Mouse (Mus musculus) mouse trophoblast stem cell (cell line): ENCODE data around the gene Ildr2.

Source experiments
- in situ Hi-C, 2 experiments: fragments of 300-500 bp; cut with MseI, MboI; formaldehyde crosslinking; loops; 2 replicates in 1 of 2; 3 replicates in 1 of 2; pipeline ENCODE4 v1.15.1; 2025

The Ildr2 gene

DNA sequence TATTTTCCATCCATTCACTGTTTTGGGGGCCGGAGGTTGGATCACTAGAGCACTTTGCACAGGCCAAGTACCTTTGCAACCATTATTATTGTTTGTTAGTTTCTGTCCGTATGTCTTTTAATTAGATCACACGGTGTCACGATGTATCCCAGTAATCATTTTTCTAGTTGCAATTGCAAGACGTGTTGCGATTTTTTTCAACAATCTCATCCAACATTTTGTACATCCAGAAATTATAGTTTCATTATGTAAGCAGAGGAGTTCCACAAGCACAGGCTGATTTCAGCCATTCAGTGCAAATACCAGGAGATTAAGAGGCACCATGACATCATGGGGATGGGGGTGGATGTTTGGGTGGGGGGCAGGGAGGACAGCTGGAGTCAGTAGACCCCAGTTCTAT, 29.5 kb downstream of the Ildr2 start:
- in situ Hi-C loops = no loop called here

DNA sequence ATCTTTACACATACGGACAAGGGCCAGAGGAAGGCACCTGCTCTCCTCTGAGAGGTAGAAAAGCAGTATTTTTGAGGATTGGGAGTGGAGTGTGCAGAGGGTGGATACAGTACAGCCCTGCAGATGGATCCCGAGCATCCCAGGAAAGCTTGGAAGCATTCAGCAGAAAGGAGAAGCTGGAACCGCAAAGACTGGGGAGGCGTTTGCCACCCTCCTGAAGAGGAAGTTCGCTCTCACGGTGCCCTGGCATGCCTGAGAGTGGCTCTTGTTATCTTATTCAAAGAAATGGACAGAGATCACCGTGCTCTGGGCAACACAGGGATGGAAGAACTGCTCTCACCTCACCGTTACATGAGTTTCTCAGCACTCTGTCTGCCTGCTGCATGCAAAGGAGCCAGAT, 30.5 kb downstream of the Ildr2 start:
- in situ Hi-C loops = no loop called here

DNA sequence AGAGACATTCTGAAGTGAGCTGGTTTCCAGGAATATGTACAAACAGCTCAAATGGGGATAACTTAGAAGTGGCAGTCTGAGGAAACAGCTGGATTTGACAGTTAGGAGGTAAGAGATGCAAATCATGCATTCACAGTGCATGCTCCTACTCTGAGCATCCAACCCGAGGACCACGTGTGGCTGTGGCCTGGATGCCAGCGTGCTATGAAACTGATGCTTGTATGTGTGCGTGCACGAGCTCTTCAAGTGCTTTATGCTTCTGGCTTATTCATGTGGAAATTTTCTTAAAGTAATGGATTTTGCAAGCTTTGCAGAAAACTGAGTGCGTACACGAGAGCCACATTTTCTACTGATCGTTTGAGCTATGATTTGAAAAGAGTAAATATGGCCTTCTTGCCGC, 32.3 kb downstream of the Ildr2 start:
- in situ Hi-C loops = no loop called here

DNA sequence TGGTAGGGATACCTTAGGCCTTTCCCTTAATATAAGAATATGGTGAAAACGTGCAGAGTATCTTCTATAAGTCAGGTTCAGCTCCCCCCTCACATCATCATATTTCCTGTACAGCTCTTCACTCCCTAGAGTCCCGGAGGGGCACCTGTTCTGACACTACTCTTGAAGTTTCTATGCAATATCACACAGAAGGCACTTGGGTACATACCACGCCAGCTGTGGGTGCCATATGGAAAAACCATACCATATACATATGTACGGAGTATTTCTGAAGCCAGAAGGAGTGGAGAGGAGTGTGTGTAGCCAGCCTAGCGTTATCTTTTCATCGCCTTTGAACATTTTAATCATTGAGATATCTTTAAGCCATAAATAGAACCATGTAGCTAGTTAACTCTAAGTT, 36.6 kb downstream of the Ildr2 start:
- in situ Hi-C loops = no loop called here

DNA sequence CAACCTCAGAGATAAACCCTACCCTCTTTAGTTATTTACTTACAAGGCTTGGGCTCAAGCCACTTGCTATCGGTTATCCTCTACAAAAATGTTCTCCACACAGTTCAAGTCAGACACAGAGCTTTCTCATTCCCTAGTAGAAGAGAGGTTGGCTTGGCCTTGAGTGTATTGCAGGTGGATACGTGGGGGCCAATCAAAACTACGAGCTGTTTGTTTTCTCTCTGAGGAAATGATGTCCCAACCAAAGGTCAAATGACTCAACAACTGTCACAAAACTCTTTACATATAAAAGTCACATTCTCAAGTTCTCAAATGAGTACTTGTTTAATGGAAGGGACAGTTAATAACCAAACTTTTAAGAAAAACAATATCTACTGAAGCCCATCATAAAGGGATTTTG, 39.1 kb downstream of the Ildr2 start:
- in situ Hi-C loops = no loop called here

DNA sequence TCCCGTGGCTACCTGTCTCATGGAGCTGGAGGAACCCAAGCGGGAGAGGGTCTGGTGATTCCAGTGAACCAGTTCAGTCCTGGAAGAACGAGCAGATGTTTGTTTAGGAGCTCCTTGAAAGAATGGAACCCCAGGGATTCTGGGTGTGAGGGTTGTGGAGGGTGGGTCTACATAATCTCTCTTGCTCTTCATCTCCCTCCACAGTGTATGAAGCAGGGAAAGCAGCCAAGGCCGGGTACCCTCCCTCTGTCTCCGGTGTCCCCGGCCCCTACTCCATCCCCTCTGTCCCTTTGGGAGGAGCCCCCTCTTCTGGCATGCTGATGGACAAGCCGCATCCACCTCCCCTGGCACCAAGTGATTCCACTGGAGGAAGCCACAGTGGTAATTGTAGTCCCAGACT, 41.6 kb downstream of the Ildr2 start:
- in situ Hi-C loops = no loop called here

DNA sequence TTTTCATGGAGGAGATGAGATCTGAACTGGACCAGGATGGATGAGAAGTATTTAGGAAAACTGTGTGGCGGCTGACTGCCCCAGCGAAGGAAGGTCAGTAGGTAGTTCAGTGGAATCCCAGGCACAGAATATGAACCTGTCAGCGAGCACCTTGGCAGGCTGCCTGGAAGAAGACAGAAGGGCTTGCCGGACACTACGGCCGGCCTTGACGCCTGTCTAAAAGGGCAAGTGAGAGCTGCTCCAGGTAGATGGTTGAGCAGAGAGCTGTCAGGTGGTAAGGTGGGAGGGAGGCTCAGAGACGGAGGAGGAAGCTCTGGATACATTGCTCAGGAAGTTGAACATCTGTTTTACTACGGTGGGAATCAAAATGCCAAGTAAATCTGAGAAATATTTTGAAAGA, 42.4 kb downstream of the Ildr2 start:
- in situ Hi-C loops = no loop called here

DNA sequence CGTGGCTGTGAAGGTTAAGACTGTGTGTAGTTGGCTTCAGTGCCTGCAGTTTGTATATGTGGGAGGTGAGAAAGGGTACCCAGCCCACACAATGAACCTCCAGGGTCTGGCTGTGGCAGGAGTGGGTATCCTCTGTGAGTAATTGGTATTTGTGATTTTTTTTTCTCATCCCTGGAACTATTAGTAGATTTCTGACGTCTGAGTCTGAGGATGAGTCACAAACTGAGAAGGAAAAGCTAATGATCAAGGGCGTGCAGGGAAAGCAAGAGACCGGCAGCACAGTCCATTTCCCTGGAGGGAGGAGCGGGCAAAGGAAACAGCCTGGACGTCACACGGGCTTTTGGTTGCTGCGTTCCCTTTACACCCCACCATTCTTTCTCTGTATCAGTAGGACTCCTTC, 43.0 kb downstream of the Ildr2 start:
- in situ Hi-C loops = no loop called here

DNA sequence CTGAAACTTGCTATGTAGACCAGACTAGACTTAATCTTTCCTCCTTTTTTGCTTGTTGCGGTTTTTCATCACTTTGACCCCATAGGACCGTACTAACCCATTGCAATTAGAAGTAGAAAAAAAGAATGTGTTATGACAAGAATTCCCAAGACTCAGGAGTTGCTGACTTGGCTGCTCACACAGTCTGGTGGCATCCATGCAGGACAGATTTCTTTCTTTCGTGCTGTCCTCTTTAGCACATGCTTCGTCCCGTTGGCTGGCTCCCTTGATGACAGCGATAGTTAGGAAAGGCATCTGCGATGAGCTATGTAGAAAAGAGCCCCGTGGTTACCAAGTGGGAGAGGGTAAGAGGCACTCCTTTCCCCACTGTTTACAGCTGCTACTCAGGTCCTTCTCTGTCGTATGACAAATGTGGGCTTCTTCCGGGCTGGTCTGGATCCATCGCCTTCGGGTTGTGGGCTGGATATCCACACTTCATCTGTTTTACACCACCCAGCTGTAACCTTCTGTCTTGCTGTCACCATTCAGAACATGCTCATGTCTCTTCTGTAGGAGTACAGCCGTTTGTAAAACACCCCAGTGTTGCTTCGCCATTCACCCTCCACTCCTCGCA, 43.7 kb downstream of the Ildr2 start:
- in situ Hi-C loops = no loop called here

DNA sequence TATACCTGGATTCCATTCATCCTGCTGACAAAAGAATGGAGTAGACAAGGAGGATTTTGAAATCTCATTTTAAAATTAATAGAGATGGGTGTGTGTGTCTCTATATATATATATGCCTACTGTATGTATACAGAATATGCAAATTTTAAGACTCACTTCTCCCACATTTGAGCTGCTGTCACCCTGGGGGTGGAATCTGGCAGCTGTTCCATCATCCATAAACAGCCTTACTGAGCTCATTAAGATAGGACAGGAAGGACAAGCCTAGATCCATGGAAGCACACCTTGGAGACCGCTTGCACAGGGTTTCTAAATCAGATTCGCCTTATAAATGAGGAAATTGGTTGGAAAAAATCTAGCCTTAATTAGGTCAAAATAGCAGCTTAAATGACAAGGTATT, 44.9 kb downstream of the Ildr2 start:
- in situ Hi-C loops = no loop called here

DNA sequence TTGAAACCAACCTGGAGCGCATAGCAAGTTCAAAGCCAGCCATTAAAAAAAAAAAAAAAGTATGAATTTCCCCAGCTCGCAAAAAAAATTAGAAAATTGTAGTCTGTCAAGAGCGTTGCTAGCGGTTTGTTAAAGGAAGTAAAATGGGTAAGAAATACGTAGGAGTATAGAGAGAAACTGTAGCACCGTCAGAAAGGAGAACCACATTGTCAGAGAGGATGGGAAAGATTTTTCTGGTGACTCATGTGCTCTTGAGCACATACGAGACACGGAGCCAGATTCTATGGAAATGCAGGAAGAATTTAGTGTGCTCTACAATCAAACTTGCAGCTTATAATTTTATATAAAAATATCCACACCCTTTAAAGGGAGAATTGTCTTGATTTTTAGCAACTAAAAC, 45.9 kb downstream of the Ildr2 start:
- in situ Hi-C loops = loop anchor here (25.0 kb wide), 1 partner anchor 513 kb away; the partner anchor contains the start of gene Cd247 (in 2 of the 2)

DNA sequence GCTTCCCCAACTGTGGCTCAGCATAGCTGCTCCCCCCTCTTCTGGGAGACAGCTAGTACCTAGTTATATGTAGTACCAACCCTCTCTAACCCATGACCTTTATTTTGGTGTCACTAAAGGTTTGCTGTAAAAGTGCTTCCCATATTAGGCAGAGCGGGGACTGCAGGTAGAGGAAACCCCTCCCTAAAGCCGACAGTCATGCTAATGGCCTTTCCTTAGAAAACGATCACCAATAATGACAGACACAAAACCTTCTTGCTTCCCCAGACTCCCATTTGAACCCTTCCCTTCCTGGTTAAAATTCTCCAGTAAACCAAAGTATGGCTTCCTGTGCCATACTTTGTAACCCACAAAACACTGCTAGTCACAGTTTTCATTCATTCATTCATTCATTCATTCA, 46.6 kb downstream of the Ildr2 start:
- in situ Hi-C loops = loop anchor here (25.0 kb wide), 1 partner anchor 513 kb away; the partner anchor contains the start of gene Cd247 (in 2 of the 2)

DNA sequence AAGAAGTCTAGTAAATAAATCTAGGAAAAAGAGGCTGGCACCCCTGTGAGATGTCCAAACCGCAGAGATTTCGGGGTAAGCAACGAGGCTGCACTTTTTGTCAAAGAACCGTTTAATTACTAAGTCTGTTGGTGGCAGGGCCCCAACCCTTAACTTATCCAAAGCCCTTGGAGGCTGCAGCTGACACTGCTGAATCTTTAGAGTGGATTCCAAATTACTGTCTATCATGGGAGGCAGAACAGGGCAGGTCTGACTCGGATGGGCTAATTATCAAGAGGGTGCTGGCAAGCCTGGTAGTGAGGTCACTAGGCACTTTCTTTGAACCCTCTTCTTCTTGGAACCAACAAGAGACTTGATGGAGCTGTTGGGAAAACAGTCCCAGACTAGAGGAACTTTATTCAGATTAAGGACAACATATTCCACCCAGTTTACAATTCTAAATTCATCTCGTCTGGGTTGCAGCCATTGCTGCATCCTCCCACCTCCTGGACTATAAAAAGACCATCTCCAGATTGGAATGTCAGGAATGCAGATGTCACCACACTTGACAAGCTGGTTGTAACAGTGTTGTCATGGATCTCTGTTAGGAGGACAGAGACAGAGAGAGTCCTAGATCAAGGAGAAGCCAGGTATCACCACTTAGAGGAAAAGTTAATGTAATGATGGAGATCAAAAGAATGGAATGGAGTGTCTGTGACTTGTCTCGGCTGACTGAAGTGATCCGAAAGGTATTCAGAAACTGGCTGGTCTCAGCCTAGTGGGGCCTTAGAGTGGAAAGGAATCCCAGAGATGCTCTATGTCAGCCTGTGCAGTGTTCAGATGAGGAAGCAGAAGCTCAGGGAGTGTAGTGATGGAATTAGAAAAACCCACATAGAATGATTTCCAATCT, 50.7 kb downstream of the Ildr2 start:
- in situ Hi-C loops = loop anchor here (25.0 kb wide), 1 partner anchor 517 kb away; the partner anchor contains the start of gene Cd247 (in 2 of the 2)

DNA sequence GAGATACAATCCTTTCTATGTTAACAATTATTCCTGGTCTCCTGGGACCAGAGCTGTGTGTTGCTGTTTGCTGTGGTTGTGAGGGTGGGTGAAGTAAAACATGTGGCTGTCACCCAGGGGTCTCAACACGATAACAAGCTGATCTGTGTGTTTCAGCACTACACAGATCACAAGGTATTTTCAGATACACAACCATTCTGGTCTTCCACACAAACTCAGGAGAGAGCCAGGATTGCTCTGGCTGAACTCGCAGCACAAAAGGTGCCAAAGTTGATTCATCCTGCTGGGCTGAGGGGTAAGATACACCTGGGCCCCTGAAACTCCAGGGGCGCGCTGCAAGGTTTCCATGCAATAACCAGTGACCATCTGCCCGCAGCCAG, 54.5 kb downstream of the Ildr2 start:
- in situ Hi-C loops = loop anchor here (25.0 kb wide), 1 partner anchor 521 kb away; the partner anchor contains the start of gene Cd247 (in 2 of the 2)

DNA sequence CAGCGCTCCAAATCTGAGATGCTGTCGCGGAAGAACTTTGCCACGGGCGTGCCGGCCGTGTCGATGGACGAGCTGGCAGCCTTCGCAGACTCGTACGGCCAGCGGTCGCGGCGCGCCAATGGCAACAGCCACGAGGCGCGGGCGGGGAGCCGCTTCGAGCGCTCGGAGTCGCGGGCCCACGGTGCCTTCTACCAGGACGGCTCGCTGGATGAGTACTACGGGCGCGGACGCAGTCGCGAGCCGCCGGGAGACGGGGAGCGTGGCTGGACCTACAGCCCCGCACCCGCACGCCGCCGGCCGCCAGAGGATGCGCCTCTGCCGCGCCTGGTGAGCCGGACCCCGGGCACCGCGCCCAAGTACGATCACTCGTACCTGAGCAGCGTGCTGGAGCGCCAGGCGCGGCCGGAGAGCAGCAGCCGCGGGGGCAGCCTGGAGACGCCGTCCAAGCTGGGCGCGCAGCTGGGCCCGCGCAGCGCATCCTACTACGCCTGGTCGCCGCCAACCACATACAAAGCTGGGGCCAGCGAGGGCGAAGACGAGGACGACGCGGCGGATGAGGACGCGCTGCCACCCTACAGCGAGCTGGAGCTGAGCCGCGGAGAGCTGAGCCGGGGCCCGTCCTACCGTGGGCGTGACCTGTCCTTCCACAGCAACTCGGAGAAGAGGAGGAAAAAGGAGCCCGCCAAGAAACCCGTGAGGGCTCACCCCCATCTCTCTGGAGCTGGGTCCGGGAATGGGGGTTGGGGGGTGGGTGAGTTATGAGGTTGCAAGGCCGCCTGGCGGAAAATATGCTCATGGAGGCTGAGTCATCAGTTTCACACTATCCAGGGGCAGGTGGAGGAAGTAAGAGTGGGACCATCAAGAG, 55.1 kb downstream of the Ildr2 start:
- in situ Hi-C loops = loop anchor here (25.0 kb wide), 1 partner anchor 522 kb away; the partner anchor contains the start of gene Cd247 (in 2 of the 2)

DNA sequence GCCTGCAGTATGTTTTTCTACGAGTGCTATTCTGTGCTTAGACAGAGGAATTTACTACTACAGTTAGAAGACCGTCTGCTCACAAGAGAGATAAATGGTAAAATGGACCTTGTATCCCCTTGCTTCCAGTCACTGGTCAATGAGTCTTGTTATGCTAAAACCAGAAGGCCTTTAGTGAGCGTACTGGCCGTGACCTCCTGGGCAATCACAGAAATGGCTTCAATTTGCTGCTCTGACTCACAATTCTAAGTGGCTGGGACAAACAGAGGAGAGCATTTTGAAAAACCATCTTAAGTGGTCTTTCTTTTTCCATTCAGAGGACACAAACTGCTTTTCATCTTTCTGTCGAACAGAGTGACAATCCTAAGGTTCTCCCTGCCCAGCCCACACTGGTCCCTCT, 57.2 kb downstream of the Ildr2 start:
- in situ Hi-C loops = loop anchor here (25.0 kb wide), 1 partner anchor 524 kb away; the partner anchor contains the start of gene Cd247 (in 2 of the 2)

DNA sequence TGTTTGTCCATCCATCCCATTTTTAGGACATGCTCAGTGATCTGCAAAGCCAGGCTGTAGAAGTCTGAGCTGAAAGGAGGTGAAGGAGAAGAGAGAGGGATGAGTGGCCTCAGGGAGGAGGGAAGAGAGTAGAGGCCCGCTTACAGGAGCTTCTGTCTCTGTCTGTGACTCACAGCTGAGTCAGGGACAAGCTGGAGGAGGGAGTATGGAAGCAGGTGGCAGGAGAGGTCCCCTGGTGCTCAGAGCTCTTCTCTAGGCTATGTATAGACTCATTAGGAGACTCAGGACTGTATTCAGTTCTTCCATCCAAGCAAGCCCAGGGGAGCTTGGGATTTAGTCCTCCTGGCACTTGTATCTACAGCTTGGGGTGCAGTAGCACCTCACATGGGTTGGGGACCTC, 59.7 kb downstream of the Ildr2 start:
- in situ Hi-C loops = loop anchor here (25.0 kb wide), 1 partner anchor 526 kb away; the partner anchor contains the start of gene Cd247 (in 2 of the 2)

DNA sequence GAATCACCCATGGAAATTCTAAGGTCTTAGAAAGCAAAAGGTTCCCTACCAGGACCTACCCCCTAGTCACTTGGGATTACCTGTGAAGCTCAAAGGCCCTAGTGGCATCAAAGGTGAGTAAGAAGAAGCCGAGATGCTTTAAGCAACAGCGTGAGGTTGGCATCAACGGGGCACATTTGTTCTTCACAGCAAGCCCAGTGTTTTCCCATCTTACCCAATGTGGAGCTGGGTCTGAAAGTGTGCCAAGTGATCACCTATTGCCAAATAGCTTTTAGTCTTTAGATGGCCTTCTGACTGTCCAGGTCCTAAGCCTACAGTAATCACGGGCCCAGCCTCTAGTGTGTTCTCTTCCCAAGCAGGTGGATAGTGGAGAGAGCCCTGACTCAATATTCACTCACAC, 61.8 kb downstream of the Ildr2 start:
- in situ Hi-C loops = loop anchor here (5.0 to 25.0 kb wide), 2 partner anchors 153 to 528 kb away; partner anchors contain the start of gene Cd247 (in 2 of the 2)

DNA sequence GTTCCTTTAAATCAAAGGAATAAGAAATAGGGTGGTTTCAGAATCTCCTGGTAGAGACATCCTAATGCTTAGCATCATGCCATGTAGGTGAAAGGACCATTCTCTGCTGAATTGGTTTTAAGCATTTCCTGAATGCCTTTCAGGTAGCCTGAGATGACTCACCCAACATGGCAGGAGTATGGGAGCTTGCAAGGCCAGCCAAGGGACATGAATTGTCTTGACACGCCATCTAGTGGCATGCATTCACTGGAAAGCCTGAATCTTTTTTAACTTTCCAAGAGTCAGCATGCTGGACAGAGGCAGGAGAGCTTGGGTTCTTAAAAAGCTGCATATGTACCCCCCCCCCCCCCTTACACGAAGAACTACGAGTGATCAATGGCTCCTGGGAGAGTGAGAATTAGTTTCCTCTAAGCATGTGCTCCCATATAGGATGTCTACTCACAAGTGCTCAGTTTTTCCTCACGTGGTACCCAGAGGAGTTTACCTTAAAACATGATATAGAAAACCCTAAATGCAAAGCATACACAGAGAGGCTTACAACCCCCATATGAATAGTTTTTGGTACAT, 65.3 kb downstream of the Ildr2 start:
- in situ Hi-C loops = loop anchor here (5.0 to 25.0 kb wide), 2 partner anchors 157 to 532 kb away; partner anchors contain the start of gene Cd247 (in 2 of the 2)

DNA sequence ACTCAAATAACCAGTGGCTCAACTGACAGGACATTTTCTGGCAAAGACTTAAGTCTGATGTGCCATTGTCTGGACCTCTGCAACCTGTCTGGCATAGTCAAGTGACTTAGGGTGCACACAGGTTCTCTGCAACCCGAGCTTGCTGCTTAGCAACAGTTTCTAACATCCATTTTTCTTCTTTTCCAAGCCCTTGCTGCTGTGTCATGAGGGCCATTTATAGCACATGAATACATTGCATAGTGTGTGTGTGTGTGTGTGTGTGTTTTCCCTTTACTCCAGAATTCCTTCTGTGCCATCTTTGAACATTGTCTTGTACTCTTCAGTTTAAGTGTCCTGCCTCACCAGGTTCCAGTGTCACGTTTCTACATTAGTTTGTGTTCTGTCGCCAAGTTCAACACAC, 72.5 kb downstream of the Ildr2 start:
- in situ Hi-C loops = no loop called here

DNA sequence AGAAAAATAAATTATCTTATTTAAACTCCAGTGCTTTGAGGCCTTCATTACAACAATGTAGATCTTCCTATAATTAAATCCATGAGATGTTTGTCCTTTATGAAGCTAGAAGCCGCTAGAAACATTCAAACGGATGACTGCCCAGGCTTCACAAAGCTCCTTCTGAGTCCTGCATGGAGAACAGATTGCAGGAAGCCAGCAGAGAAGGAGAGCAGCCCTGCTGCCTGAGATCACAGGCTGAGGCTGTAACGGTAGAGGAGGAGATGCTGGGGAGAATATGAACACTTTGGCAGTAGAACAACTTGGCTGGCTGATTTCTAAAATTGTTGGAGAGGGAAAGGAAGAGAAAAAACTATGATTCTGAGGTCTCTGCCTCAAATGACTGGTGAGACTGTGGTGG, 76.8 kb downstream of the Ildr2 start:
- in situ Hi-C loops = no loop called here
